Mouse (Mus musculus): ENCODE data around the gene Shisa4.

- TF ChIP-seq POLR2A (IDR thresholded peaks at IDR 0.05; ENCODE audit: insufficient read depth, low read depth, low read length), result no peak
- no peak for TF ChIP-seq CTCF (IDR thresholded peaks at IDR 0.05)
Measured at GRCm38 (mm10) chr1:135347498-135348169, 27.4 kb downstream of the Shisa4 start.
